ENCODE assay signal across 8 mouse cellular contexts in genomic region chrX:140598194-140598849, GRCm38 (mm10). TPM values are rescaled to one million over a fixed set of nuclear protein-coding genes. Genes with fewer than 3 reads are reported as not detected.
DNase-seq lines count a peak whose midpoint lies in the region; ATAC-seq and TF ChIP-seq lines count a peak whose summit lies in the region.

No protein-coding gene starts in this region.

- H3K9ac ChIP-seq in forebrain, embryonic 15.5 days (replicated peaks): no peak overlapping the region
- H3K9ac ChIP-seq in kidney, postnatal 0 days (ENCODE audit: low read depth, low read length): no peak overlapping the region
- H3K9ac ChIP-seq in stomach, embryonic 16.5 days (ENCODE audit: low read length): peak overlapping the region; percentile 66

- H3K4me1 ChIP-seq in forebrain, embryonic 15.5 days: peaks cover 12% of the 10 kb centered on the region; the same call in 1 of the 2 replicates
- no peaks in the 10 kb centered on the region for H3K4me1 ChIP-seq in kidney, postnatal 0 days (replicated peaks; ENCODE audit: insufficient read depth, low read length)
- no peaks in the 10 kb centered on the region for H3K4me1 ChIP-seq in stomach, embryonic 16.5 days (ENCODE audit: control insufficient read depth, insufficient read depth, low read length)

- 0 out of 2 replicates have a peak, but pooled peaks have one; percentile 6 for ATAC-seq in forebrain, embryonic 15.5 days (replicated peaks)
- ATAC-seq in kidney, postnatal 0 days (replicated peaks; ENCODE audit: low FRiP score, low read depth): no peak
- peak; percentile 52 for ATAC-seq in megakaryocyte, adult 5-6 weeks (ENCODE audit: poor library complexity, severe bottlenecking)
- no peak for ATAC-seq in stomach, embryonic 16.5 days (ENCODE audit: insufficient read depth, low FRiP score)

- H3K4me3 ChIP-seq in forebrain, embryonic 15.5 days: peak overlapping the region; percentile 53
- peak overlapping the region; percentile 50 for H3K4me3 ChIP-seq in kidney, postnatal 0 days (replicated peaks; ENCODE audit: low read depth, low read length)
- peak overlapping the region; percentile 52 for H3K4me3 ChIP-seq in stomach, embryonic 16.5 days (replicated peaks; ENCODE audit: low read length)

- H3K27ac ChIP-seq in forebrain, embryonic 15.5 days (replicated peaks): no peak overlapping the region
- no peak overlapping the region for H3K27ac ChIP-seq in kidney, postnatal 0 days
- H3K27ac ChIP-seq in stomach, embryonic 16.5 days (ENCODE audit: low read length): no peak overlapping the region

- DNase-seq in adrenal gland, adult (ENCODE audit: inconsistent age in 2 of 2, low spot score in 1 of 2): peak; percentile 29 to 66
- DNase-seq in adrenal gland, postnatal 4 days (ENCODE audit: low spot score in 2 of 2): no peak
- peak; percentile 2 for DNase-seq in ES-CJ7 (ENCODE audit: low read depth, low spot score)
- DNase-seq in kidney, postnatal 0 days (ENCODE audit: low spot score): peak; percentile 21
- DNase-seq in gastrocnemius, adult 18-20 months (ENCODE audit: low spot score): no peak

- no peak for TF ChIP-seq CTCF in kidney, postnatal 0 days (IDR thresholded peaks at IDR 0.05; ENCODE audit: low read depth)

- H3K9me3 ChIP-seq in forebrain, embryonic 15.5 days: no peaks in the 10 kb centered on the region
- no peaks in the 10 kb centered on the region for H3K9me3 ChIP-seq in kidney, postnatal 0 days (replicated peaks; ENCODE audit: low read length)
- no peaks in the 10 kb centered on the region; the same call in 1 of the 2 replicates for H3K9me3 ChIP-seq in stomach, embryonic 16.5 days (replicated peaks; ENCODE audit: control insufficient read depth, low read length)

- H3K4me2 ChIP-seq in forebrain, embryonic 15.5 days (replicated peaks): peak overlapping the region; percentile 76
- peak overlapping the region; percentile 68 for H3K4me2 ChIP-seq in kidney, postnatal 0 days (ENCODE audit: low read length)
- H3K4me2 ChIP-seq in stomach, embryonic 16.5 days (ENCODE audit: low read depth, low read length): peak overlapping the region; percentile 76

- H3K27me3 ChIP-seq in forebrain, embryonic 15.5 days: peaks cover 33% of the 10 kb centered on the region
- H3K27me3 ChIP-seq in kidney, postnatal 0 days (ENCODE audit: insufficient read depth, low read length): no peaks in the 10 kb centered on the region
- peaks cover 10% of the 10 kb centered on the region; the same call in 1 of the 2 replicates for H3K27me3 ChIP-seq in stomach, embryonic 16.5 days (ENCODE audit: control insufficient read depth, insufficient read depth, low read length)

- 21% methylated on average over 38 of the region's 48 CpGs for WGBS in forebrain, embryonic 15.5 days
- 36% methylated on average over 35 of the region's 48 CpGs for WGBS in kidney, postnatal 0 days
- WGBS in stomach, embryonic 16.5 days: 25% methylated on average over 36 of the region's 48 CpGs

- no peaks in the 10 kb centered on the region for H3K36me3 ChIP-seq in forebrain, embryonic 15.5 days
- H3K36me3 ChIP-seq in kidney, postnatal 0 days (ENCODE audit: insufficient read depth, low read length): no peaks in the 10 kb centered on the region
- H3K36me3 ChIP-seq in stomach, embryonic 16.5 days (ENCODE audit: control insufficient read depth, insufficient read depth, low read length): no peaks in the 10 kb centered on the region

RNA-seq across cellular contexts. Expression of gene Tsc22d3, which starts 2.1 kb away (rescaled TPM):
- total RNA-seq in adrenal gland, postnatal 4 days (2021): 10 to 100 TPM; 74.0 to 79.1 TPM
- polyA plus RNA-seq in forebrain, embryonic 15.5 days (2015; fragmentation: Nextera tagmentation; extraction: Ambion mirVana): 94.7 and 95.8 TPM in 2 replicates
- polyA plus RNA-seq in kidney, postnatal 0 days (2015; fragmentation: Nextera tagmentation; extraction: Ambion mirVana): 88.0 and 99.3 TPM in 2 replicates
- total RNA-seq in megakaryocyte, adult 5-6 weeks (2015): 72.3 and 79.4 TPM in 2 replicates
- 82.9 and 84.3 TPM in 2 replicates for total RNA-seq in megakaryocyte, adult 5-6 weeks (2017)
- polyA plus RNA-seq in stomach, embryonic 16.5 days (2015; fragmentation: Nextera tagmentation; extraction: Ambion mirVana): 94.0 and 108 TPM in 2 replicates
- total RNA-seq in gastrocnemius, adult 18-20 months (2021): 100 to 1,000 TPM; 239 to 501 TPM

Comparison
In these comparisons a context has a peak if more than half of its experiments do, and no peak if none do; other contexts are left out.
1. DNase-seq: peak in adrenal gland, adult (2 of 2), ES-CJ7 (single experiment) and kidney, postnatal 0 days (single experiment); none in adrenal gland, postnatal 4 days (0 of 2) and gastrocnemius, adult 18-20 months (single experiment).
2. ATAC-seq: peak in forebrain, embryonic 15.5 days (single experiment) and megakaryocyte, adult 5-6 weeks (single experiment); none in kidney, postnatal 0 days (single experiment) and stomach, embryonic 16.5 days (single experiment).
3. Peak in every context shown above with its lines, with median percentiles within 50 percentile points of each other: H3K4me2 ChIP-seq and H3K4me3 ChIP-seq.